Mouse (Mus musculus) ES-E14 (cell line): ENCODE data around the gene Cd59b. TPM values are rescaled to one million over a fixed set of nuclear protein-coding genes. Genes with fewer than 3 reads are reported as not detected.

Source experiments
- DNase-seq: peaks from one replicate; pipeline ENCODE4 v3.0.0-alpha.2; 2013; ENCODE audit warnings: low read depth, low spot score
- H3K27ac ChIP-seq: 2 replicates; pipeline ENCODE4 v1.5.1; 2012; ENCODE audit warnings: low read depth, mild to moderate bottlenecking, low read length, moderate library complexity, mixed read lengths; ENCODE audit not compliant: poor library complexity, insufficient read depth, severe bottlenecking
- H3K36me3 ChIP-seq: 2 replicates; pipeline ENCODE4 v1.6.1; 2012; ENCODE audit warnings: mild to moderate bottlenecking, low read length, moderate library complexity, mixed read lengths; ENCODE audit not compliant: control insufficient read depth, poor library complexity, insufficient read depth, severe bottlenecking
- H3K4me1 ChIP-seq, 2 experiments: fragments of 150-350 bp in 1 of 2; sonication (generic) in 1 of 2; 2 replicates each; pipeline ENCODE4 v1.6.1; 2012; ENCODE audit warnings: low read length in 2 of 2, mild to moderate bottlenecking in 1 of 2, mixed read lengths in 1 of 2; ENCODE audit not compliant: control insufficient read depth in 2 of 2, insufficient read depth in 2 of 2, poor library complexity in 1 of 2
- H3K4me3 ChIP-seq, 2 experiments: fragments of 150-350 bp in 1 of 2; sonication (generic) in 1 of 2; 2 replicates each; pipeline ENCODE4 v1.5.1; 2012; ENCODE audit warnings: low read length in 2 of 2, low read depth in 1 of 2, mild to moderate bottlenecking in 1 of 2, mixed read lengths in 1 of 2; ENCODE audit not compliant: insufficient read depth in 1 of 2, poor library complexity in 1 of 2, severe bottlenecking in 1 of 2
- H3K9ac ChIP-seq: 2 replicates; pipeline ENCODE4 v1.6.1; 2012; ENCODE audit warnings: low read depth, mild to moderate bottlenecking, low read length, mixed read lengths; ENCODE audit not compliant: poor library complexity, insufficient read depth, severe bottlenecking
- H3K9me3 ChIP-seq: fragments of 150-350 bp; sonication (generic); 2 replicates; pipeline ENCODE4 v1.6.1; 2012; ENCODE audit warnings: low read depth, mild to moderate bottlenecking, low read length; ENCODE audit not compliant: control insufficient read depth, insufficient read depth
- CHD2 ChIP-seq: IDR thresholded peaks from 2 replicates; pipeline ENCODE4 v1.6.1; 2014; ENCODE audit warnings: mild to moderate bottlenecking, low read depth, low read length, inconsistent platforms
- HCFC1 ChIP-seq: IDR thresholded peaks from 2 replicates; pipeline ENCODE4 v1.6.1; 2012; ENCODE audit warnings: low read length, inconsistent platforms, borderline replicate concordance; ENCODE audit not compliant: insufficient read depth
- MAFK ChIP-seq: IDR thresholded peaks from 2 replicates; pipeline ENCODE4 v1.6.1; 2014; ENCODE audit warnings: mild to moderate bottlenecking, low read depth, low read length, inconsistent platforms; ENCODE audit not compliant: insufficient read depth
- ZC3H11A ChIP-seq: IDR thresholded peaks from 2 replicates; pipeline ENCODE4 v1.6.1; 2012; ENCODE audit warnings: low read depth, mild to moderate bottlenecking, inconsistent platforms, low read length, borderline replicate concordance
- ZNF384 ChIP-seq: IDR thresholded peaks from 2 replicates; pipeline ENCODE4 v1.6.1; 2012; ENCODE audit warnings: low read depth, low read length, inconsistent platforms
- in situ Hi-C, 2 experiments: fragments of 600-800 bp; cut with MboI; formaldehyde crosslinking; loops; one replicate each; pipeline ENCODE4 v1.15.1; 2025; ENCODE audit warnings: low sequenced_read_pairs in 2 of 2, inconsistent platforms in 1 of 2; ENCODE audit not compliant: unreplicated experiment in 2 of 2
- total RNA-seq: library from RNA; depleted of rRNA; stranded (reverse); fragments of 300-350 nt; gene quantifications from 2 replicates; pipeline ENCODE4 v1.2.3, GENCODE M21; 2012; rRNA removed

Gene Cd59b
- total RNA-seq, 1 experiment: 3.5 TPM

GRCm38 (mm10) chr2:104132266-104132859 lies 62.7 kb downstream of the Cd59b start:
- DNase-seq: no peak
- no peaks in the 10 kb centered on the region for H3K36me3 ChIP-seq
- H3K4me1 ChIP-seq: 0 out of 4 replicates have a peak, but pooled peaks cover 0 to 3% of the 10 kb centered on the region in 2 experiments
- in situ Hi-C loops: loop anchor here (10.0 to 25.0 kb wide), 2 partner anchors 272 to 305 kb away; no protein-coding TSS in a partner anchor
- no peaks in the 10 kb centered on the region for H3K9me3 ChIP-seq
- no peak overlapping the region for H3K9ac ChIP-seq
- TF ChIP-seq ZNF384 (no peak), ZC3H11A (no peak), CHD2 (no peak), HCFC1 (no peak), MAFK (no peak)
- no peak overlapping the region for H3K4me3 ChIP-seq
- no peak overlapping the region for H3K27ac ChIP-seq

- Histone ChIP-seq H3K9me3 (no peaks in the 10 kb centered on the region), H3K9ac (no peak overlapping the region), H3K4me3 (no peak overlapping the region), H3K36me3 (no peaks in the 10 kb centered on the region), H3K4me1 (0 out of 4 replicates have a peak, but pooled peaks cover 0 to 3% of the 10 kb centered on the region in 2 experiments), H3K27ac (no peak overlapping the region)
- TF ChIP-seq HCFC1: no peak
- TF ChIP-seq ZNF384: no peak
- TF ChIP-seq MAFK: no peak
- no peak for TF ChIP-seq CHD2
- TF ChIP-seq ZC3H11A: no peak
- DNase-seq: no peak
- in situ Hi-C loops: loop anchor here (10.0 to 25.0 kb wide), 2 partner anchors 272 to 304 kb away; no protein-coding TSS in a partner anchor
Measured at GRCm38 (mm10) chr2:104133042-104133810, 63.6 kb downstream of the Cd59b start.

GRCm38 (mm10) chr2:104134150-104135056 lies 64.8 kb downstream of the Cd59b start:
- 0 out of 4 replicates have a peak, but pooled peaks cover 0 to 3% of the 10 kb centered on the region in 2 experiments for H3K4me1 ChIP-seq
- in situ Hi-C loops: loop anchor here (10.0 to 25.0 kb wide), 2 partner anchors 270 to 303 kb away; no protein-coding TSS in a partner anchor
- H3K27ac ChIP-seq: no peak overlapping the region
- H3K36me3 ChIP-seq: no peaks in the 10 kb centered on the region
- H3K4me3 ChIP-seq: no peak overlapping the region
- DNase-seq: peak; percentile 84
- no peak overlapping the region for H3K9ac ChIP-seq
- TF ChIP-seq HCFC1: no peak
- TF ChIP-seq MAFK: no peak
- TF ChIP-seq ZNF384: no peak
- no peak for TF ChIP-seq CHD2
- TF ChIP-seq ZC3H11A: peak; percentile 96
- H3K9me3 ChIP-seq: no peaks in the 10 kb centered on the region

GRCm38 (mm10) chr2:104135920-104136319 lies 66.3 kb downstream of the Cd59b start:
- Histone ChIP-seq H3K36me3 (no peaks in the 10 kb centered on the region), H3K4me3 (no peak overlapping the region), H3K9me3 (no peaks in the 10 kb centered on the region), H3K4me1 (0 out of 4 replicates have a peak, but pooled peaks cover 0 to 3% of the 10 kb centered on the region in 2 experiments), H3K27ac (no peak overlapping the region), H3K9ac (no peak overlapping the region)
- TF ChIP-seq ZC3H11A (no peak), MAFK (no peak), CHD2 (no peak), HCFC1 (no peak), ZNF384 (no peak)
- in situ Hi-C loops: loop anchor here (10.0 to 25.0 kb wide), 2 partner anchors 269 to 301 kb away; no protein-coding TSS in a partner anchor
- DNase-seq: no peak

Other genes with a start within 250 kb of the Cd59b start
- gene Lmo2, start 111.9 kb upstream of the Cd59b start, total RNA-seq: 0.76 and 1.4 TPM in 2 replicates
- gene Fbxo3, start 42.1 kb upstream of the Cd59b start, total RNA-seq: 13.6 and 13.9 TPM in 2 replicates
- 0.54 and 1.4 TPM in 2 replicates for gene 4931422A03Rik, start 41.5 kb upstream of the Cd59b start, total RNA-seq
- gene Gm10912, start 4.0 kb upstream of the Cd59b start, total RNA-seq: not detected in 2 replicates
- not detected in 2 replicates for gene Gm10799, start 1.3 kb upstream of the Cd59b start, total RNA-seq
- 6.4 and 7.3 TPM in 2 replicates for gene Cd59a, start 26.0 kb downstream of the Cd59b start, total RNA-seq
- 0.32 TPM in 1 of 2 replicates, not detected in the other for gene A930018P22Rik, start 52.9 kb downstream of the Cd59b start, total RNA-seq